Mouse (Mus musculus): ENCODE results near the gene Myb.

GRCm38 (mm10) chr10:21109337-21110056 lies 51.3 kb downstream of the Myb start:
- TF ChIP-seq CHD2 (IDR thresholded peaks at IDR 0.05; ENCODE audit: low read length): no peak
- TF ChIP-seq POLR2A (IDR thresholded peaks at IDR 0.05; ENCODE audit: low read depth, low read length): no peak
- no peak for TF ChIP-seq MAFK (IDR thresholded peaks at IDR 0.05; ENCODE audit: insufficient replicate concordance, low read length)
- no peak for TF ChIP-seq CTCF (conservative IDR thresholded peaks at IDR 0.05 in 1 of 2, IDR thresholded peaks at IDR 0.05 in 1 of 2; ENCODE audit: low read depth in 2 of 2, low read length in 2 of 2)
- no peak for TF ChIP-seq E2F4 (IDR thresholded peaks at IDR 0.05; ENCODE audit: insufficient replicate concordance, low read depth, low read length)
- TF ChIP-seq USF1 (IDR thresholded peaks at IDR 0.05; ENCODE audit: low read depth, low read length): no peak
